In the genomic region with DNA sequence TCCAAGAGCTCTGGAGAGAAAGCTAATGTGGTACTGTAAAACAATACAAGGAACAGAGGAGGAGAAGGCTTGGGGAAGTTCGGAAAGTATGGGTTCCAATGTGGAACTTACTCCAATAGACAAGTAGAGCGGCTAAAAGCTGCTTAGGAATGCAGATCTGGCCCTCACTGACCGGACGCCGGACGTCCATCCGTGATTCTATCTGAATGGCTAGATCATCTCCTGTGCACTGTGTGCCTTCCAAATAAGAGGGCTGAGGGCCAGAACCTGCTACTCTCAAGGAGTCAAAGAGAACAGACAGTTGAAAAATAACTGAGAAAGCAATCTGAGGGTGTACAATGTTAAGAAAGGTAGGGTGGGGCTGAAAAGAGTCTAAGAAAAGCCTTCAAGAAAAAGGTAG, we compare ENCODE assay signal across 7 mouse cellular contexts. TPM values are rescaled to one million over a fixed set of nuclear protein-coding genes. Genes with fewer than 3 reads are reported as not detected.
DNase-seq lines count a peak whose midpoint lies in the region; ATAC-seq and TF ChIP-seq lines count a peak whose summit lies in the region.

No protein-coding gene starts in this region.

- H3K27ac ChIP-seq in thymus, adult 2 months (ENCODE audit: control insufficient read depth, insufficient read depth, low read length), result no peak overlapping the region
- H3K27ac ChIP-seq in forebrain, embryonic 14.5 days (ENCODE audit: low read depth, low read length), result no peak overlapping the region
- no peak overlapping the region for H3K27ac ChIP-seq in intestine, embryonic 14.5 days (ENCODE audit: low read depth)
- peak overlapping the region; percentile 92 for H3K27ac ChIP-seq in neural tube, embryonic 15.5 days (replicated peaks)

- no peaks in the 10 kb centered on the region for H3K27me3 ChIP-seq in thymus, adult 2 months (ENCODE audit: control insufficient read depth, insufficient read depth, low read length)
- no peaks in the 10 kb centered on the region for H3K27me3 ChIP-seq in forebrain, embryonic 14.5 days (replicated peaks; ENCODE audit: control insufficient read depth, insufficient read depth, low read length)
- no peaks in the 10 kb centered on the region for H3K27me3 ChIP-seq in intestine, embryonic 14.5 days (replicated peaks; ENCODE audit: control insufficient read depth, insufficient read depth, low read length)
- no peaks in the 10 kb centered on the region for H3K27me3 ChIP-seq in neural tube, embryonic 15.5 days (replicated peaks)

- H3K9me3 ChIP-seq in forebrain, embryonic 14.5 days (replicated peaks; ENCODE audit: control insufficient read depth, low read length), result no peaks in the 10 kb centered on the region
- no peaks in the 10 kb centered on the region for H3K9me3 ChIP-seq in intestine, embryonic 14.5 days (ENCODE audit: control insufficient read depth, low read length)
- no peaks in the 10 kb centered on the region for H3K9me3 ChIP-seq in neural tube, embryonic 15.5 days (replicated peaks)

- H3K36me3 ChIP-seq in thymus, adult 2 months (ENCODE audit: control insufficient read depth, insufficient read depth, low read length), result no peaks in the 10 kb centered on the region
- H3K36me3 ChIP-seq in forebrain, embryonic 14.5 days (ENCODE audit: control insufficient read depth, insufficient read depth, low read length), result no peaks in the 10 kb centered on the region
- H3K36me3 ChIP-seq in intestine, embryonic 14.5 days (ENCODE audit: control insufficient read depth, insufficient read depth, low read length), result no peaks in the 10 kb centered on the region
- H3K36me3 ChIP-seq in neural tube, embryonic 15.5 days, result no peaks in the 10 kb centered on the region

- H3K9ac ChIP-seq in forebrain, embryonic 14.5 days (ENCODE audit: low read length), result peak overlapping the region; percentile 81; the same call in 1 of the 2 replicates
- no peak overlapping the region for H3K9ac ChIP-seq in intestine, embryonic 14.5 days (ENCODE audit: low read length)
- H3K9ac ChIP-seq in neural tube, embryonic 15.5 days (replicated peaks), result 0 out of 2 replicates have a peak overlapping the region, but pooled peaks have one; percentile 51

- no peak overlapping the region for H3K4me3 ChIP-seq in thymus, adult 2 months (ENCODE audit: control insufficient read depth, insufficient read depth, low read length)
- H3K4me3 ChIP-seq in forebrain, embryonic 14.5 days (ENCODE audit: low read depth, low read length), result peak overlapping the region; percentile 70; the same call in 1 of the 2 replicates
- no peak overlapping the region for H3K4me3 ChIP-seq in intestine, embryonic 14.5 days (ENCODE audit: low read depth, low read length)
- peak overlapping the region; percentile 74 for H3K4me3 ChIP-seq in neural tube, embryonic 15.5 days (replicated peaks)

- TF ChIP-seq POLR2A in thymus, adult 2 months (IDR thresholded peaks at IDR 0.05; ENCODE audit: control insufficient read depth, extremely low read depth, insufficient read depth, low read length, poor library complexity), result no peak

- peak overlapping the region; percentile 61 for H3K4me2 ChIP-seq in forebrain, embryonic 14.5 days (ENCODE audit: low read length)
- peak overlapping the region; percentile 59 for H3K4me2 ChIP-seq in intestine, embryonic 14.5 days (ENCODE audit: low read length)
- H3K4me2 ChIP-seq in neural tube, embryonic 15.5 days, result peak overlapping the region; percentile 71

- no peak for TF ChIP-seq CTCF in thymus, adult 2 months (IDR thresholded peaks at IDR 0.05; ENCODE audit: borderline replicate concordance, control insufficient read depth, extremely low read depth, insufficient read depth, low read length, poor library complexity)

- ATAC-seq in forebrain, embryonic 14.5 days, result no peak
- ATAC-seq in intestine, embryonic 14.5 days (replicated peaks; ENCODE audit: low FRiP score, low TSS enrichment, low read depth), result no peak
- no peak for ATAC-seq in neural tube, embryonic 15.5 days (ENCODE audit: low FRiP score)

- peak; percentile 24 for DNase-seq in thymus, postnatal 4 days
- no peak for DNase-seq in thymus, adult 2 months
- no peak for DNase-seq in forebrain, embryonic 14.5 days (ENCODE audit: low spot score)
- DNase-seq in intestine, embryonic 14.5 days (ENCODE audit: low spot score), result no peak
- DNase-seq in retina, postnatal 1 day, result no peak
- DNase-seq in spleen, postnatal 10 days (ENCODE audit: low spot score in 2 of 2), result no peak

- H3K4me1 ChIP-seq in thymus, adult 2 months (replicated peaks; ENCODE audit: control insufficient read depth, insufficient read depth, low read length), result peaks cover 11% of the 10 kb centered on the region
- peaks cover 12% of the 10 kb centered on the region; the same call in 1 of the 2 replicates for H3K4me1 ChIP-seq in forebrain, embryonic 14.5 days (ENCODE audit: control insufficient read depth, insufficient read depth, low read length)
- peaks cover 20% of the 10 kb centered on the region for H3K4me1 ChIP-seq in intestine, embryonic 14.5 days (replicated peaks; ENCODE audit: control insufficient read depth, insufficient read depth, low read length)
- H3K4me1 ChIP-seq in neural tube, embryonic 15.5 days, result peaks cover 32% of the 10 kb centered on the region

- 96% methylated on average over 7 of the region's 7 CpGs for WGBS in thymus, adult 2 months
- WGBS in forebrain, embryonic 14.5 days, result 85% methylated on average over 7 of the region's 7 CpGs
- WGBS in intestine, embryonic 14.5 days, result 88% methylated on average over 7 of the region's 7 CpGs
- WGBS in neural tube, embryonic 15.5 days, result 89% methylated on average over 7 of the region's 7 CpGs

RNA-seq across cellular contexts. Expression of gene Socs5, which starts 1.5 kb away (rescaled TPM):
- 4.8 and 6.4 TPM in 2 replicates for polyA plus RNA-seq in thymus, adult 2 months (2012; rRNA removed)
- 13.2 and 15.4 TPM in 2 replicates for polyA plus RNA-seq in forebrain, embryonic 14.5 days (2014; fragmentation: Nextera tagmentation; extraction: Ambion mirVana)
- 11.6 and 14.1 TPM in 2 replicates for polyA plus RNA-seq in intestine, embryonic 14.5 days (2014; fragmentation: Nextera tagmentation; extraction: Ambion mirVana)
- polyA plus RNA-seq in neural tube, embryonic 15.5 days (2015; fragmentation: Nextera tagmentation; extraction: Ambion mirVana), result 15.6 and 17.7 TPM in 2 replicates

Comparison
In these comparisons a context has a peak if more than half of its experiments do, and no peak if none do; other contexts are left out.
1. H3K4me3 ChIP-seq: peak in forebrain, embryonic 14.5 days (single experiment) and neural tube, embryonic 15.5 days (single experiment); none in thymus, adult 2 months (single experiment) and intestine, embryonic 14.5 days (single experiment).
2. Peak in every context shown above with its lines, with median percentiles within 50 percentile points of each other: H3K4me2 ChIP-seq.